Mouse (Mus musculus) ES-Bruce4 (cell line): ENCODE data around the gene Abhd12.

Experiments used
- CTCF ChIP-seq: IDR thresholded peaks from one replicate; pipeline ENCODE4 v1.8.1; 2011; ENCODE audit warnings: low read depth, low read length
- POLR2A ChIP-seq: IDR thresholded peaks from one replicate; pipeline ENCODE4 v1.8.1; 2011; ENCODE audit warnings: low read length; ENCODE audit not compliant: insufficient read depth

DNA sequence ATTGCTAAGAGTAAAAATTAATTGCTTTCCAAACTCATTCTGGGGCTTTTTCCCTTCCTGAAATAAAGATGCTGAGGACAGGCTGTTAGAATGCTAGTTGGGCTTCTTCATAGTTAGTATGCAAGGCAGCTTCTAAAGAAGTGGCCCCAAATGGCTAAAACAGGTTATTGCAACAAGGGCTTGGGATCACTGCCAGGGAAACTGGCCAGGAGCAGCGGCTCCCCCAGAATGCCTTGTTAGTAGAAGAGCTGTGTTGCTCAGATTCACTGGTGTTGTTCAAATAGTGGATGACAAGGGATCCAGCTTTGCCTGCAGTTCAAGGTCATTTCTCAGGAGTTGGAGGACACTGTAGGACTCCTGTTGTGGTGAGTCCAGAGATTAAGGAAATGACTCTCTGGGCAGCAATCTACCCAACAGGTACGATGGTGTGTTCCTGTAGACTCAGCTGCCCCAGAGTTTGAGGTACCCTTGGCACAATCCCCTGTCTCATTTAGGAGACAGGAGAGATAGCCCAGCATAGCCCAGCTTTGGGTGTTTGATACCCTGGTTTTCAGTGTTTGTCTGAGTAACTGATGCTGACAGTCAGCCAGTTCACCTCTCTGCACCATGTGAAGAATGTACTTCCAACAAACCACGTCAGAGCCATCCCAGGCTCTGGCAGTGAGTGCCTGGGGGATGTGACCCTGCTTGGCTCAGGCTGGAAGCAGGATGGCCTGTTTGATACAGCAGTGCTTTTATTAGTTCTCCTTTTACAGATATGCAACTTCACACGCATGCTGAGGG lies 115.6 kb downstream of the Abhd12 start:
- TF ChIP-seq POLR2A (no peak), CTCF (no peak)
